Mouse (Mus musculus) intestine, embryonic 15.5 days (tissue): ENCODE measurements around the gene Olfr1348. TPM values are rescaled to one million over a fixed set of nuclear protein-coding genes. Genes with fewer than 3 reads are reported as not detected.
"Not testable (repeated sequence)": the region's sequence is repeated elsewhere in the genome, so short reads cannot be mapped to it uniquely, and the experiment has no call there.

Experiments used
- ATAC-seq: fragments of 200-750 bp; cut with Nextera tagmentation; 2 replicates; pipeline ENCODE4 v1.8.0; 2017; ENCODE audit warnings: moderate TSS enrichment, moderate library complexity
- H3K27ac ChIP-seq: fragments of 300-500 bp; sonication (generic); 2 replicates; pipeline ENCODE4 v1.5.1; 2015; ENCODE audit warnings: mild to moderate bottlenecking, inconsistent platforms
- H3K27me3 ChIP-seq: fragments of 300-500 bp; sonication (generic); replicated peaks from 2 replicates; pipeline ENCODE4 v1.6.1; 2015; ENCODE audit warnings: inconsistent platforms
- H3K36me3 ChIP-seq: fragments of 300-500 bp; sonication (generic); 2 replicates; pipeline ENCODE4 v1.6.1; 2015; ENCODE audit warnings: inconsistent platforms
- H3K4me1 ChIP-seq: fragments of 300-500 bp; sonication (generic); replicated peaks from 2 replicates; pipeline ENCODE4 v1.6.1; 2015; ENCODE audit warnings: inconsistent platforms
- H3K4me2 ChIP-seq: fragments of 300-500 bp; sonication (generic); replicated peaks from 2 replicates; pipeline ENCODE4 v1.6.1; 2015; ENCODE audit warnings: mild to moderate bottlenecking, inconsistent platforms
- H3K4me3 ChIP-seq: fragments of 300-500 bp; sonication (generic); replicated peaks from 2 replicates; pipeline ENCODE4 v1.5.1; 2015; ENCODE audit warnings: inconsistent platforms
- H3K9ac ChIP-seq: fragments of 300-500 bp; sonication (generic); 2 replicates; pipeline ENCODE4 v1.6.1; 2015; ENCODE audit warnings: inconsistent platforms
- H3K9me3 ChIP-seq: fragments of 300-500 bp; sonication (generic); 2 replicates; pipeline ENCODE4 v1.6.1; 2016; ENCODE audit warnings: inconsistent platforms
- WGBS: fragments of 180-500 bp; shearing (Covaris S2); methylation state at CpG from one replicate; pipeline ENCODE4 v1.1.7; 2015; 5-methylcytosine and 5-hydroxymethylcytosine counted together
- polyA plus RNA-seq: library from polyadenylated mRNA; unstranded; fragments of >200 nt; fragmentation: Nextera tagmentation; extraction: Ambion mirVana; gene quantifications from 2 replicates; pipeline ENCODE4 v1.2.1, GENCODE M21; 2015

The Olfr1348 gene
- not detected in 2 replicates for polyA plus RNA-seq

- Histone ChIP-seq H3K9me3 (no peaks in the 10 kb centered on the region), H3K4me1 (no peaks in the 10 kb centered on the region), H3K36me3 (no peaks in the 10 kb centered on the region), H3K4me3 (no peak within 1 kb of the TSS), H3K4me2 (no peak within 1 kb of the TSS), H3K9ac (no peak within 1 kb of the TSS), H3K27ac (no peak within 1 kb of the TSS), H3K27me3 (no peaks in the 10 kb centered on the region)
- no peak for ATAC-seq
- WGBS, result 91% methylated on average over 1 of the region's 1 CpGs
Observed at GRCm38 (mm10) chr7:6508648-6509047, at the start of gene Olfr1348. Gene Olfr1348 (minus strand): TSS chr7:6508748.

- no peak for ATAC-seq
- H3K36me3 ChIP-seq, result no peaks in the 10 kb centered on the region
- no peak overlapping the region for H3K4me2 ChIP-seq
- WGBS, result 64% methylated on average over 5 of the region's 5 CpGs
- no peaks in the 10 kb centered on the region for H3K4me1 ChIP-seq
- H3K4me3 ChIP-seq, result no peak overlapping the region
- no peak overlapping the region for H3K9ac ChIP-seq
- H3K27me3 ChIP-seq, result no peaks in the 10 kb centered on the region
- H3K9me3 ChIP-seq, result no peaks in the 10 kb centered on the region
- H3K27ac ChIP-seq, result no peak overlapping the region
Observed at GRCm38 (mm10) chr7:6526141-6526540, 17.6 kb upstream of the Olfr1348 start.

GRCm38 (mm10) chr7:6525001-6525400, 16.5 kb upstream of the Olfr1348 start:
- ATAC-seq, result no peak
- Histone ChIP-seq H3K36me3 (no peaks in the 10 kb centered on the region), H3K9ac (no peak overlapping the region), H3K9me3 (no peaks in the 10 kb centered on the region), H3K27me3 (no peaks in the 10 kb centered on the region), H3K4me2 (no peak overlapping the region), H3K4me3 (no peak overlapping the region), H3K4me1 (no peaks in the 10 kb centered on the region), H3K27ac (no peak overlapping the region)
- WGBS, result 53% methylated on average over 3 of the region's 3 CpGs

- H3K36me3 ChIP-seq, result no peaks in the 10 kb centered on the region
- no peaks in the 10 kb centered on the region for H3K27me3 ChIP-seq
- H3K9me3 ChIP-seq, result no peaks in the 10 kb centered on the region
- H3K27ac ChIP-seq, result no peak within 1 kb of the TSS
- no peak within 1 kb of the TSS for H3K4me3 ChIP-seq
- no peaks in the 10 kb centered on the region for H3K4me1 ChIP-seq
- ATAC-seq, result no peak
- H3K9ac ChIP-seq, result no peak within 1 kb of the TSS
- no peak within 1 kb of the TSS for H3K4me2 ChIP-seq
- 86% methylated on average over 5 of the region's 5 CpGs for WGBS
Observed at GRCm38 (mm10) chr7:6522850-6523249, 14.3 kb upstream of the Olfr1348 start, which contains the start of gene Olfr1349. Gene Olfr1349 (minus strand): TSS chr7:6522950.

GRCm38 (mm10) chr7:6521666-6522065, 13.1 kb upstream of the Olfr1348 start:
- H3K4me1 ChIP-seq, result no peaks in the 10 kb centered on the region
- no peak overlapping the region for H3K27ac ChIP-seq
- H3K27me3 ChIP-seq, result no peaks in the 10 kb centered on the region
- H3K4me2 ChIP-seq, result no peak overlapping the region
- H3K9ac ChIP-seq, result no peak overlapping the region
- ATAC-seq, result no peak
- H3K9me3 ChIP-seq, result no peaks in the 10 kb centered on the region
- H3K36me3 ChIP-seq, result no peaks in the 10 kb centered on the region
- 31% methylated on average over 1 of the region's 1 CpGs for WGBS
- no peak overlapping the region for H3K4me3 ChIP-seq

- no peak within 1 kb of the TSS for H3K9ac ChIP-seq
- no peak for ATAC-seq
- no peaks in the 10 kb centered on the region for H3K36me3 ChIP-seq
- H3K4me3 ChIP-seq, result no peak within 1 kb of the TSS
- H3K27ac ChIP-seq, result no peak within 1 kb of the TSS
- no peaks in the 10 kb centered on the region for H3K27me3 ChIP-seq
- H3K4me2 ChIP-seq, result no peak within 1 kb of the TSS
- no peaks in the 10 kb centered on the region for H3K9me3 ChIP-seq
- 74% methylated on average over 1 of the region's 1 CpGs for WGBS
- H3K4me1 ChIP-seq, result no peaks in the 10 kb centered on the region
Observed at GRCm38 (mm10) chr7:6499655-6500054, 8.9 kb downstream of the Olfr1348 start, which contains the start of gene Olfr1347. Gene Olfr1347 (minus strand): TSS chr7:6499755.

GRCm38 (mm10) chr7:6486841-6487240, 21.7 kb downstream of the Olfr1348 start, which contains the start of gene Olfr5:
Gene Olfr5 (minus strand): TSS chr7:6486941.
- no peak for ATAC-seq

GRCm38 (mm10) chr7:6477633-6478032, 30.9 kb downstream of the Olfr1348 start:
- not testable (repeated sequence) for H3K4me2 ChIP-seq, H3K27ac ChIP-seq, H3K9ac ChIP-seq, ATAC-seq, H3K9me3 ChIP-seq, H3K27me3 ChIP-seq, H3K4me1 ChIP-seq, H3K36me3 ChIP-seq, H3K4me3 ChIP-seq
- 53% methylated on average over 2 of the region's 2 CpGs for WGBS

More at GRCm38 (mm10) chr7:6486841-6487240, 21.7 kb downstream of the Olfr1348 start, which contains the start of gene Olfr5:
- no peak within 1 kb of the TSS for H3K27ac ChIP-seq
- no peaks in the 10 kb centered on the region for H3K4me1 ChIP-seq
- H3K9ac ChIP-seq, result no peak within 1 kb of the TSS
- H3K9me3 ChIP-seq, result no peaks in the 10 kb centered on the region
- H3K4me3 ChIP-seq, result no peak within 1 kb of the TSS
- H3K36me3 ChIP-seq, result no peaks in the 10 kb centered on the region
- no peak within 1 kb of the TSS for H3K4me2 ChIP-seq
- WGBS, result 36% methylated on average over 2 of the region's 2 CpGs
- no peaks in the 10 kb centered on the region for H3K27me3 ChIP-seq

GRCm38 (mm10) chr7:6466951-6467350, 41.6 kb downstream of the Olfr1348 start, which contains the start of gene Olfr1346:
Gene Olfr1346 (plus strand): TSS chr7:6467101.
- no peak within 1 kb of the TSS for H3K27ac ChIP-seq
- no peak within 1 kb of the TSS for H3K9ac ChIP-seq
- no peaks in the 10 kb centered on the region for H3K27me3 ChIP-seq
- no peaks in the 10 kb centered on the region for H3K36me3 ChIP-seq
- ATAC-seq, result no peak
- H3K4me2 ChIP-seq, result no peak within 1 kb of the TSS
- no peaks in the 10 kb centered on the region for H3K4me1 ChIP-seq
- no peak within 1 kb of the TSS for H3K4me3 ChIP-seq
- H3K9me3 ChIP-seq, result no peaks in the 10 kb centered on the region

GRCm38 (mm10) chr7:6456399-6456798, 52.1 kb downstream of the Olfr1348 start:
- H3K27ac ChIP-seq, result no peak overlapping the region
- no peak overlapping the region for H3K9ac ChIP-seq
- no peak overlapping the region for H3K4me3 ChIP-seq
- no peaks in the 10 kb centered on the region for H3K4me1 ChIP-seq
- H3K9me3 ChIP-seq, result no peaks in the 10 kb centered on the region
- ATAC-seq, result no peak
- no peak overlapping the region for H3K4me2 ChIP-seq
- no peaks in the 10 kb centered on the region for H3K27me3 ChIP-seq
- H3K36me3 ChIP-seq, result no peaks in the 10 kb centered on the region
- WGBS, result 45% methylated on average over 3 of the region's 3 CpGs

- Histone ChIP-seq H3K4me2 (no peak within 1 kb of the TSS), H3K9ac (no peak within 1 kb of the TSS), H3K36me3 (no peaks in the 10 kb centered on the region), H3K4me1 (no peaks in the 10 kb centered on the region), H3K9me3 (no peaks in the 10 kb centered on the region), H3K4me3 (no peak within 1 kb of the TSS), H3K27me3 (no peaks in the 10 kb centered on the region), H3K27ac (no peak within 1 kb of the TSS)
- ATAC-seq, result no peak
Observed at GRCm38 (mm10) chr7:6455868-6456267, 52.7 kb downstream of the Olfr1348 start, which contains the start of gene Olfr1336. Gene Olfr1336 (plus strand): TSS chr7:6456168.
